In the genomic region with DNA sequence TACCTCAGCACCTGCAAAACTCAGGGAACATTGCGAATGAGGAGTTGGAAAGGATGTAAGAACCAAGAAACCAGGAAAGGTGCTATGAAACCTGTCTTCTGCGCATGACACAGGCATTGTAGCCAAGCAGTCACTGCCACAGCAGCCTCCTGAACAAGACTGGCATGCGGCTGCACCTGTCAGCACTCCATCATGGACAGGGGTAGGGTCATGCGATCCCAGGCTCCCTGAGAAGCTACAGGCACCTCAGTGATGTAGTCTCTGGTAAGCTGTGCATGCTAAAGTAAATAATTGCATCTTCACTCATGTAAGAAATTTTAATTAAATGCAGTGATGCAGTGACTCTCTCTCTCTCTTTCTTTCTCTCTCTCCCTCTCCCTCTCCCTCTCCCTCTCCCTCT, we compare ENCODE assay signal across 26 mouse cellular contexts. TPM values are rescaled to one million over a fixed set of nuclear protein-coding genes. Genes with fewer than 3 reads are reported as not detected.
"Had no signal": no experiment of that assay in that cellular context is flagged by ENCODE, and none has a peak within 500 bp of the region (broad histone marks: within the 10 kb centered on the region; RNA-seq: fewer than 3 reads in every experiment).

No protein-coding gene starts in this region.

- H3K9me3 ChIP-seq: heart, embryonic 12.5 days; intestine, embryonic 15.5 days; liver, embryonic 13.5 days; liver, embryonic 15.5 days had no signal

- H3K9ac ChIP-seq: heart, embryonic 12.5 days; hindbrain, embryonic 12.5 days; hindbrain, embryonic 14.5 days; intestine, embryonic 15.5 days; limb, embryonic 12.5 days; liver, embryonic 13.5 days; liver, embryonic 15.5 days; liver, postnatal 0 days had no signal

- H3K27me3 ChIP-seq: heart, embryonic 12.5 days; hindbrain, embryonic 12.5 days; intestine, embryonic 15.5 days; limb, embryonic 12.5 days; liver, embryonic 13.5 days; liver, embryonic 15.5 days had no signal

- H3K4me3 ChIP-seq: gastrocnemius, adult 2 months; heart, embryonic 10.5 days; heart, embryonic 12.5 days; hindbrain, embryonic 10.5 days; hindbrain, embryonic 12.5 days; intestine, embryonic 15.5 days; layer of hippocampus, adult 2 months; limb, embryonic 12.5 days; liver, embryonic 13.5 days; liver, embryonic 15.5 days had no signal

- H3K36me3 ChIP-seq: heart, embryonic 10.5 days; heart, embryonic 12.5 days; hindbrain, embryonic 10.5 days; hindbrain, embryonic 12.5 days; intestine, embryonic 15.5 days; limb, embryonic 12.5 days; liver, embryonic 13.5 days; liver, embryonic 15.5 days had no signal

- H3K4me1 ChIP-seq: heart, embryonic 10.5 days; heart, embryonic 12.5 days; hindbrain, embryonic 10.5 days; hindbrain, embryonic 12.5 days; intestine, embryonic 15.5 days; limb, embryonic 12.5 days; liver, embryonic 13.5 days; liver, embryonic 15.5 days had no signal

- ATAC-seq: hindbrain, embryonic 16.5 days; inflammation-experienced regulatory T-cells, adult 6 months; intestine, embryonic 15.5 days; intestine, postnatal 0 days; liver, postnatal 0 days had no signal

- H3K4me2 ChIP-seq: heart, embryonic 12.5 days; hindbrain, embryonic 12.5 days; hindbrain, embryonic 14.5 days; intestine, embryonic 15.5 days; limb, embryonic 12.5 days; liver, embryonic 11.5 days; liver, embryonic 13.5 days; liver, embryonic 15.5 days had no signal

- H3K27ac ChIP-seq: gastrocnemius, adult 2 months; heart, embryonic 10.5 days; hindbrain, embryonic 10.5 days; hindbrain, embryonic 12.5 days; hindbrain, embryonic 14.5 days; intestine, embryonic 15.5 days; layer of hippocampus, adult 2 months; limb, embryonic 12.5 days; liver, embryonic 13.5 days; liver, embryonic 15.5 days had no signal

- DNase-seq: gastrocnemius, adult 2 months; gastrocnemius, postnatal 10 days; gastrocnemius, postnatal 25 days; heart, adult 18-20 months; heart, postnatal 10 days; heart, postnatal 4 days; kidney, adult 2 months; kidney, postnatal 14 days; kidney, postnatal 36 days; left cerebral cortex, postnatal 4 days; liver; liver, embryonic 13.5 days; liver, postnatal 0 days had no signal

RNA-seq across cellular contexts. Expression of gene Cyp2f2, which starts 28.7 kb away (rescaled TPM):
- polyA plus RNA-seq: heart, embryonic 10.5 days; heart, embryonic 12.5 days; hindbrain, embryonic 10.5 days; hindbrain, embryonic 12.5 days; hindbrain, embryonic 14.5 days; inflammation-experienced regulatory T-cells, adult 6 months; limb, embryonic 12.5 days; liver, embryonic 11.5 days had no signal
